Mouse (Mus musculus): ENCODE data around the gene Trip10. TPM values are rescaled to one million over a fixed set of nuclear protein-coding genes. Genes with fewer than 3 reads are reported as not detected.

Gene Trip10
- polyA plus RNA-seq, 1 experiment: 0.18 TPM

- Histone ChIP-seq H3K27me3 (ENCODE audit: control insufficient read depth) (no peaks in the 10 kb centered on the region), H3K4me3 (replicated peaks) (no peak overlapping the region), H3K4me1 (ENCODE audit: control insufficient read depth) (peaks cover 6% of the 10 kb centered on the region; the same call in 1 of the 2 replicates), H3K9me3 (ENCODE audit: control insufficient read depth, low read length) (no peaks in the 10 kb centered on the region), H3K36me3 (ENCODE audit: control insufficient read depth) (no peaks in the 10 kb centered on the region)
- TF ChIP-seq GATA1 (IDR thresholded peaks at IDR 0.05; ENCODE audit: low read length): no peak
- TF ChIP-seq TAL1 (IDR thresholded peaks at IDR 0.05; ENCODE audit: low read length): no peak
Measured at GRCm38 (mm10) chr17:57290001-57290670, 40.9 kb downstream of the Trip10 start.

- Histone ChIP-seq H3K9me3 (ENCODE audit: control insufficient read depth, low read length) (no peaks in the 10 kb centered on the region), H3K4me3 (replicated peaks) (no peak overlapping the region), H3K27me3 (ENCODE audit: control insufficient read depth) (no peaks in the 10 kb centered on the region), H3K36me3 (ENCODE audit: control insufficient read depth) (no peaks in the 10 kb centered on the region), H3K4me1 (ENCODE audit: control insufficient read depth) (peaks cover 6% of the 10 kb centered on the region; the same call in 1 of the 2 replicates)
- TF ChIP-seq TAL1 (IDR thresholded peaks at IDR 0.05; ENCODE audit: low read length) (no peak), GATA1 (IDR thresholded peaks at IDR 0.05; ENCODE audit: low read length) (no peak)
Measured at GRCm38 (mm10) chr17:57290671-57291055, 41.4 kb downstream of the Trip10 start.

DNA sequence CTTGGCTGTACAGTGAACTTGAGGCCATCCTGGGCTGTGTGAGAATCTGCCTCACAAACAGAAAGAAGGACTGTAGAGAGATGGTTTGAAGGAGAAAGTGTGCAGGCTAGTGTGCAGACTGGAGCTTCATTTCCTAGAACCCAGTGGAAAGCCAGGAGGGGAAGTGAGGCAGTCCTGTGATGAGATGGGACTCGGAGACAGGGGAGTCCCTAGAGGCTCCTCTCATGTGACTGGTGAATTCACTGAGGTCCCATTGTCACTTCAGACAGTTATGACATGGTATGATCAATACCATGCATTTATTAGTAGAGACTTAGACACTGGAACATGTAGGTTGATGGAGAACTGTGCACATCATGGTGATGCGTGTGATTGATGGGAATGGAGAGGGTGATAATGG lies 43.0 kb downstream of the Trip10 start:
- peaks cover 6% of the 10 kb centered on the region; the same call in 1 of the 2 replicates for H3K4me1 ChIP-seq (ENCODE audit: control insufficient read depth)
- no peaks in the 10 kb centered on the region for H3K36me3 ChIP-seq (ENCODE audit: control insufficient read depth)
- H3K4me3 ChIP-seq (replicated peaks): no peak overlapping the region
- no peaks in the 10 kb centered on the region for H3K27me3 ChIP-seq (ENCODE audit: control insufficient read depth)
- no peak for TF ChIP-seq GATA1 (IDR thresholded peaks at IDR 0.05; ENCODE audit: low read length)
- no peak for TF ChIP-seq TAL1 (IDR thresholded peaks at IDR 0.05; ENCODE audit: low read length)
- no peaks in the 10 kb centered on the region for H3K9me3 ChIP-seq (ENCODE audit: control insufficient read depth, low read length)

DNA sequence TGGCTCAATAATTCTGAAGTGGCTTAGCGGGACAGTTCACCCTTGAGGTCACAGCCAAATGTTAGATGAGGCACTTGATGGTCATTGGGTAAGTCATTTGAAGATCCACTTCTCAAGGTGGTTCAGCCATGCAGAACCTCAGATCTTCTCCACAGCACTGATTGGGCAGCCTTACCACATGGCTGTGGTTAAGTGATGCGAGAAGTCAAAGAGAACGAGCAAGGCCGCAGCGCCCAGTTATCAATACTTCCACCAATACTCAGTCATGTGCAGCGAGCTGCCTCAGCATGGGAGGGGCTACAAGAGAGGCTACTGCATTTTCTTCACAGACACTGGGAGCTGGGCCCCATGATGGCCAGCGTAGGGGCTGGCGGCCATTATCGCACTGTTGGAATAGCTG lies 43.7 kb downstream of the Trip10 start:
- H3K4me1 ChIP-seq (ENCODE audit: control insufficient read depth): peaks cover 6% of the 10 kb centered on the region; the same call in 1 of the 2 replicates
- no peaks in the 10 kb centered on the region for H3K36me3 ChIP-seq (ENCODE audit: control insufficient read depth)
- H3K9me3 ChIP-seq (ENCODE audit: control insufficient read depth, low read length): no peaks in the 10 kb centered on the region
- TF ChIP-seq GATA1 (IDR thresholded peaks at IDR 0.05; ENCODE audit: low read length) (no peak), TAL1 (IDR thresholded peaks at IDR 0.05; ENCODE audit: low read length) (no peak)
- H3K27me3 ChIP-seq (ENCODE audit: control insufficient read depth): no peaks in the 10 kb centered on the region
- no peak overlapping the region for H3K4me3 ChIP-seq (replicated peaks)

DNA sequence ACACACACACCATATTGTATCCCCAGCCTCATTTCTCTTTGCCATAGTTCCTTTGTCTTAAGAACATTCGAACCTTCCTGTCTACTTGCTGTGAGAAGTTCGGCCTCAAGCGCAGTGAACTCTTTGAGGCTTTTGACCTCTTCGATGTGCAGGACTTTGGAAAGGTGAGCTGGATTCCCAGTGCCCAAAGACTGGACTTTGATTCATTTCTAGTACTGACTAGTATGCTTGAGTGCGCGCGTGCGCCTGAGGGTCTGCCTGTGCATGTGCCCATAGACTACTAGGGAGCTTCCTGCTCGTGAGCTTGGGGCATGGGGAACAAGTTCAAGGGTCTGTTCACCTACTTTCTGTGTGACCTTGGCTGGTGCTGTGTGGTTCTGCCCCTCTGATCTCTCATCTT lies 46.7 kb downstream of the Trip10 start:
- H3K9me3 ChIP-seq (ENCODE audit: control insufficient read depth, low read length): no peaks in the 10 kb centered on the region
- peaks cover 2% of the 10 kb centered on the region; the same call in 1 of the 2 replicates for H3K4me1 ChIP-seq (ENCODE audit: control insufficient read depth)
- no peak overlapping the region for H3K4me3 ChIP-seq (replicated peaks)
- TF ChIP-seq TAL1 (IDR thresholded peaks at IDR 0.05; ENCODE audit: low read length) (no peak), GATA1 (IDR thresholded peaks at IDR 0.05; ENCODE audit: low read length) (no peak)
- no peaks in the 10 kb centered on the region for H3K27me3 ChIP-seq (ENCODE audit: control insufficient read depth)
- no peaks in the 10 kb centered on the region for H3K36me3 ChIP-seq (ENCODE audit: control insufficient read depth)

DNA sequence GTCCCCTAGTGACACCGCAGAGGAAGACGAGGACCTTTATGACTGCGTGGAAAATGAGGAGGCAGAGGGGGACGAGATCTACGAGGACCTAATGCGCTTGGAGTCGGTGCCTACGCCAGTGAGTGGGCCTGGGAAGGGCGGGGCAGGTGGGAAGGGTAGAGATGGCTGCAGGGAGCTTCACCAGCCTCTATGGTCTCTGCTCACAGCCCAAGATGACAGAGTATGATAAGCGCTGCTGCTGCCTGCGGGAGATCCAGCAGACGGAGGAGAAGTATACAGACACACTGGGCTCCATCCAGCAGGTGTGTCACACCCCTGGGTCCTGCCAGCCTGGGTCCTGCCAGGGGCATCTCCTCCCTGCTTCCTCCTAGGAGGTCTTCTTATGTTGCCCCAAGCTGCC lies 47.8 kb downstream of the Trip10 start:
- no peak for TF ChIP-seq TAL1 (IDR thresholded peaks at IDR 0.05; ENCODE audit: low read length)
- Histone ChIP-seq H3K4me1 (ENCODE audit: control insufficient read depth) (peaks cover 2% of the 10 kb centered on the region; the same call in 1 of the 2 replicates), H3K4me3 (replicated peaks) (no peak overlapping the region), H3K36me3 (ENCODE audit: control insufficient read depth) (no peaks in the 10 kb centered on the region), H3K9me3 (ENCODE audit: control insufficient read depth, low read length) (no peaks in the 10 kb centered on the region), H3K27me3 (ENCODE audit: control insufficient read depth) (no peaks in the 10 kb centered on the region)

GRCm38 (mm10) chr17:57305593-57305992 lies 56.3 kb downstream of the Trip10 start:
- TF ChIP-seq TAL1 (IDR thresholded peaks at IDR 0.05; ENCODE audit: low read length): no peak
- TF ChIP-seq GATA1 (IDR thresholded peaks at IDR 0.05; ENCODE audit: low read length): no peak
- peaks cover 4% of the 10 kb centered on the region for H3K4me1 ChIP-seq (ENCODE audit: control insufficient read depth)
- H3K27me3 ChIP-seq (ENCODE audit: control insufficient read depth): no peaks in the 10 kb centered on the region
- no peaks in the 10 kb centered on the region for H3K9me3 ChIP-seq (ENCODE audit: control insufficient read depth, low read length)
- H3K4me3 ChIP-seq (replicated peaks): no peak overlapping the region
- no peaks in the 10 kb centered on the region for H3K36me3 ChIP-seq (ENCODE audit: control insufficient read depth)

GRCm38 (mm10) chr17:57307074-57307473 lies 57.8 kb downstream of the Trip10 start:
- H3K27me3 ChIP-seq (ENCODE audit: control insufficient read depth): no peaks in the 10 kb centered on the region
- H3K9me3 ChIP-seq (ENCODE audit: control insufficient read depth, low read length): no peaks in the 10 kb centered on the region
- H3K4me1 ChIP-seq (ENCODE audit: control insufficient read depth): peaks cover 7% of the 10 kb centered on the region
- no peaks in the 10 kb centered on the region for H3K36me3 ChIP-seq (ENCODE audit: control insufficient read depth)
- no peak for TF ChIP-seq GATA1 (IDR thresholded peaks at IDR 0.05; ENCODE audit: low read length)
- no peak for TF ChIP-seq TAL1 (IDR thresholded peaks at IDR 0.05; ENCODE audit: low read length)
- no peak overlapping the region for H3K4me3 ChIP-seq (replicated peaks)

DNA sequence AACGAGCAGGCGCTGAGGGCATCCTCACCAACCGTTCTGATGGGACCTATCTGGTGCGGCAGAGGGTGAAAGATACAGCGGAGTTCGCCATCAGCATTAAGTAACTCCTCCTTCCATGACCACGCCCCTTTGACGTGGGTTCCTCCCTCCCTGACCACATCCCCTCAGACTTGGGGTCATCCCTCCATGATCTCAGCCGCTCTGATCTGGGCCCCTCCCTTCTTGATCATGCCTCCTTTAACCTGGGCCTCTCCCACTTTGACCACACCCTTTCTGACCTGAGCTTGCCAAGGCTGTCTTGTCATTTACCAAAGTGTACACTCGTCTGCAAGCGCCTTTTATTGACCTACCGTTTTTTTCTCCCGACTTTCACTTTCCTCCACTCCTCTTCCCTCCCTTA lies 62.5 kb downstream of the Trip10 start:
- Histone ChIP-seq H3K4me1 (ENCODE audit: control insufficient read depth) (peaks cover 7% of the 10 kb centered on the region), H3K4me3 (replicated peaks) (no peak overlapping the region), H3K9me3 (ENCODE audit: control insufficient read depth, low read length) (no peaks in the 10 kb centered on the region), H3K27me3 (ENCODE audit: control insufficient read depth) (no peaks in the 10 kb centered on the region), H3K36me3 (ENCODE audit: control insufficient read depth) (no peaks in the 10 kb centered on the region)
- TF ChIP-seq TAL1 (IDR thresholded peaks at IDR 0.05; ENCODE audit: low read length) (no peak), GATA1 (IDR thresholded peaks at IDR 0.05; ENCODE audit: low read length) (no peak)

Other genes with a start within 250 kb of the Trip10 start
- not detected in 2 replicates for gene Pspn, start 249.4 kb upstream of the Trip10 start, polyA plus RNA-seq (2012)
- 31.9 and 32.9 TPM in 2 replicates for gene Gtf2f1, start 238.2 kb upstream of the Trip10 start, polyA plus RNA-seq (2012)
- gene Gm17949, start 238.0 kb upstream of the Trip10 start, polyA plus RNA-seq (2012): not detected in 2 replicates
- gene Khsrp, start 217.9 kb upstream of the Trip10 start, polyA plus RNA-seq (2012): 31.3 and 33.6 TPM in 2 replicates
- not detected in 2 replicates for gene Slc25a41, start 207.8 kb upstream of the Trip10 start, polyA plus RNA-seq (2012)
- 0.05 TPM in 2 replicates for gene Crb3, start 190.3 kb upstream of the Trip10 start, polyA plus RNA-seq (2012)
- 0.21 and 0.26 TPM in 2 replicates for gene Slc25a23, start 189.6 kb upstream of the Trip10 start, polyA plus RNA-seq (2012)
- 0.03 and 0.09 TPM in 2 replicates for gene Dennd1c, start 170.9 kb upstream of the Trip10 start, polyA plus RNA-seq (2012)
- gene Tubb4a, start 161.7 kb upstream of the Trip10 start, polyA plus RNA-seq (2012): not detected in 2 replicates
- 0.04 TPM in 1 of 2 replicates, not detected in the other for gene Tnfsf9, start 144.1 kb upstream of the Trip10 start, polyA plus RNA-seq (2012)
- not detected in 2 replicates for gene Cd70, start 99.7 kb upstream of the Trip10 start, polyA plus RNA-seq (2012)
- gene Tnfsf14, start 55.3 kb upstream of the Trip10 start, polyA plus RNA-seq (2012): 0.02 TPM in 1 of 2 replicates, not detected in the other
- 0.11 and 0.12 TPM in 2 replicates for gene C3, start 21.3 kb upstream of the Trip10 start, polyA plus RNA-seq (2012)
- 1.4 and 1.9 TPM in 2 replicates for gene Gpr108, start 1.0 kb upstream of the Trip10 start, polyA plus RNA-seq (2012)
- 0.18 and 0.21 TPM in 2 replicates for gene Vav1, start 29.6 kb downstream of the Trip10 start, polyA plus RNA-seq (2012)
- 0.03 and 0.04 TPM in 2 replicates for gene Adgre1, start 109.2 kb downstream of the Trip10 start, polyA plus RNA-seq (2012)

Data from erythroblast, embryonic 14.5 days (primary cell).